Mouse (Mus musculus): Measurements from ENCODE around the gene Dtnb. TPM values are rescaled to one million over a fixed set of nuclear protein-coding genes. Genes with fewer than 3 reads are reported as not detected.

The Dtnb gene
- total RNA-seq, 2 experiments from 2014 or later, result 38.2 to 41.8 TPM

Small RNA genes lying within 50 kb of the gene (microRNA-seq; reads per million reads assigned to microRNA genes)
- gene Gm26050, result not detected

Other genes with a start within 250 kb of the Dtnb start
- gene Kif3c, start 207.2 kb upstream of the Dtnb start, total RNA-seq (2021), result 10 to 100 TPM; 29.2 to 33.0 TPM
- gene Asxl2, start 145.5 kb upstream of the Dtnb start, total RNA-seq (2021), result 10 to 100 TPM; 42.7 to 43.1 TPM
- gene Dnmt3a, start 233.6 kb downstream of the Dtnb start, total RNA-seq (2021), result 100 to 1,000 TPM; 124 to 136 TPM

Data from adrenal gland, postnatal 4 days (tissue).